Mouse (Mus musculus): ENCODE data around the gene Slamf9. TPM values are rescaled to one million over a fixed set of nuclear protein-coding genes. Genes with fewer than 3 reads are reported as not detected.
A peak's percentile ranks its signal among the peaks of the same experiment; 100 is the strongest.

Gene Slamf9
- total and polyA plus RNA-seq, 3 experiments: 28.3 to 32.6 (median 30.9) TPM

GRCm38 (mm10) chr1:172515396-172515795 lies 40.2 kb downstream of the Slamf9 start:
- Histone ChIP-seq H3K27ac (ENCODE audit: insufficient read depth, low read depth) (no peak overlapping the region), H3K27me3 (replicated peaks) (no peaks in the 10 kb centered on the region), H3K9me3 (replicated peaks; ENCODE audit: low read length) (peaks cover 11% of the 10 kb centered on the region), H3K4me2 (ENCODE audit: insufficient read depth, low read depth, poor library complexity, severe bottlenecking) (no peak overlapping the region), H3K4me1 (ENCODE audit: control insufficient read depth in 1 of 2, insufficient read depth in 2 of 2) (peaks cover 10 to 35% of the 10 kb centered on the region in 2 experiments), H3K79me2 (replicated peaks; ENCODE audit: control insufficient read depth, extremely low read depth, insufficient read depth, poor library complexity, severe bottlenecking) (no peaks in the 10 kb centered on the region), H3K9ac (ENCODE audit: insufficient read depth, low read depth) (no peak overlapping the region), H3K4me3 (replicated peaks in 1 of 3; ENCODE audit: low read depth in 2 of 3, low read length in 2 of 3, poor library complexity in 1 of 3) (no peak overlapping the region), H3K36me3 (replicated peaks in 1 of 2; ENCODE audit: control insufficient read depth in 1 of 2, insufficient read depth in 1 of 2, low read length in 1 of 2) (peaks cover 0 to 1% of the 10 kb centered on the region in 2 experiments)
- in situ Hi-C loops (cut with MboI; ENCODE audit: low pct_ligation_motif_present, low pct_unique_long_range_greater_than_20kb, low sequenced_read_pairs) (no loop called here), dilution Hi-C loops (cut with MboI; ENCODE audit: extremely low pct_ligation_motif_present, extremely low pct_unique_long_range_greater_than_20kb, low sequenced_read_pairs) (no loop called here)
- no peak for TF ChIP-seq USF1 (IDR thresholded peaks at IDR 0.05; ENCODE audit: low read depth, low read length)
- no peak for TF ChIP-seq MXI1 (IDR thresholded peaks at IDR 0.05; ENCODE audit: low read depth, low read length)
- no peak for TF ChIP-seq ZC3H11A (IDR thresholded peaks at IDR 0.05; ENCODE audit: low read depth, low read length)
- TF ChIP-seq TBP (conservative IDR thresholded peaks at IDR 0.05; ENCODE audit: low read depth, low read length): no peak
- no peak for TF ChIP-seq MAX (IDR thresholded peaks at IDR 0.05; ENCODE audit: low read length)
- no peak for TF ChIP-seq PAX5 (IDR thresholded peaks at IDR 0.05; ENCODE audit: low read length)
- peak; percentile 72 for TF ChIP-seq MAFK (IDR thresholded peaks at IDR 0.05; ENCODE audit: insufficient replicate concordance, low read length)
- DNase-seq (ENCODE audit: extremely low read depth): no peak

GRCm38 (mm10) chr1:172518013-172518412 lies 42.9 kb downstream of the Slamf9 start:
- dilution Hi-C loops (cut with MboI; ENCODE audit: extremely low pct_ligation_motif_present, extremely low pct_unique_long_range_greater_than_20kb, low sequenced_read_pairs): no loop called here
- Histone ChIP-seq H3K79me2 (replicated peaks; ENCODE audit: control insufficient read depth, extremely low read depth, insufficient read depth, poor library complexity, severe bottlenecking) (no peaks in the 10 kb centered on the region), H3K9me3 (replicated peaks; ENCODE audit: low read length) (peaks cover 11% of the 10 kb centered on the region), H3K27me3 (replicated peaks) (no peaks in the 10 kb centered on the region), H3K9ac (ENCODE audit: insufficient read depth, low read depth) (no peak overlapping the region), H3K36me3 (replicated peaks in 1 of 2; ENCODE audit: control insufficient read depth in 1 of 2, insufficient read depth in 1 of 2, low read length in 1 of 2) (peaks cover 0 to 1% of the 10 kb centered on the region in 2 experiments), H3K4me2 (ENCODE audit: insufficient read depth, low read depth, poor library complexity, severe bottlenecking) (no peak overlapping the region), H3K27ac (ENCODE audit: insufficient read depth, low read depth) (no peak overlapping the region), H3K4me1 (ENCODE audit: control insufficient read depth in 1 of 2, insufficient read depth in 2 of 2) (peaks cover 10 to 42% of the 10 kb centered on the region in 2 experiments), H3K4me3 (replicated peaks in 1 of 3; ENCODE audit: low read depth in 2 of 3, low read length in 2 of 3, poor library complexity in 1 of 3) (no peak overlapping the region)
- TF ChIP-seq RCOR1 (conservative IDR thresholded peaks at IDR 0.05; ENCODE audit: low read depth, low read length): no peak
- TF ChIP-seq MAZ (IDR thresholded peaks at IDR 0.05; ENCODE audit: low read depth, low read length): no peak
- no peak for TF ChIP-seq SIN3A (IDR thresholded peaks at IDR 0.05; ENCODE audit: low read length)
- no peak for TF ChIP-seq ELF1 (IDR thresholded peaks at IDR 0.05; ENCODE audit: low read depth, low read length)
- TF ChIP-seq ZNF384 (IDR thresholded peaks at IDR 0.05; ENCODE audit: low read depth, low read length): no peak
- peak; percentile 49 for TF ChIP-seq SMC3 (IDR thresholded peaks at IDR 0.05; ENCODE audit: low read depth, low read length)
- TF ChIP-seq POLR2AphosphoS2 (IDR thresholded peaks at IDR 0.05; ENCODE audit: low read depth, low read length): no peak
- TF ChIP-seq HCFC1 (IDR thresholded peaks at IDR 0.05; ENCODE audit: low read depth, low read length): no peak
- TF ChIP-seq MAX (IDR thresholded peaks at IDR 0.05; ENCODE audit: low read length): no peak
- peak; percentile 41 for TF ChIP-seq RAD21 (IDR thresholded peaks at IDR 0.05; ENCODE audit: low read depth, low read length)
- TF ChIP-seq E2F4 (IDR thresholded peaks at IDR 0.05; ENCODE audit: insufficient replicate concordance, low read depth, low read length): no peak
- no peak for TF ChIP-seq MXI1 (IDR thresholded peaks at IDR 0.05; ENCODE audit: low read depth, low read length)
- TF ChIP-seq CTCF (conservative IDR thresholded peaks at IDR 0.05 in 1 of 2, IDR thresholded peaks at IDR 0.05 in 1 of 2; ENCODE audit: low read depth in 2 of 2, low read length in 2 of 2): peak; percentile 59 to 64
- no peak for TF ChIP-seq IRF4 (IDR thresholded peaks at IDR 0.05; ENCODE audit: low read depth, low read length)
- no peak for TF ChIP-seq USF2 (conservative IDR thresholded peaks at IDR 0.05; ENCODE audit: low read depth, low read length)
- in situ Hi-C loops (cut with MboI; ENCODE audit: low pct_ligation_motif_present, low pct_unique_long_range_greater_than_20kb, low sequenced_read_pairs): no loop called here
- DNase-seq (ENCODE audit: extremely low read depth): no peak
